Mouse (Mus musculus) forebrain, embryonic 14.5 days (tissue): ENCODE data around the gene Vmn2r58. TPM values are rescaled to one million over a fixed set of nuclear protein-coding genes. Genes with fewer than 3 reads are reported as not detected.
"Not testable (repeated sequence)": the region's sequence is repeated elsewhere in the genome, so short reads cannot be mapped to it uniquely, and the experiment has no call there.

Experiments used
- ATAC-seq: fragments of 200-750 bp; cut with Nextera tagmentation; 2 replicates; pipeline ENCODE4 v1.8.0; 2017; ENCODE audit warnings: mild to moderate bottlenecking, moderate library complexity
- DNase-seq: peaks from one replicate; pipeline ENCODE4 v3.0.0-alpha.2; 2015; ENCODE audit warnings: low spot score
- H3K27ac ChIP-seq: fragments of 300-500 bp; sonication (generic); 2 replicates; pipeline ENCODE4 v1.5.1; 2014; ENCODE audit warnings: low read depth, mild to moderate bottlenecking, control low read depth, low read length, moderate library complexity
- H3K27me3 ChIP-seq: fragments of 300-500 bp; sonication (generic); replicated peaks from 2 replicates; pipeline ENCODE4 v1.6.1; 2014; ENCODE audit warnings: low read length, control low read depth, mixed read lengths; ENCODE audit not compliant: control insufficient read depth, insufficient read depth
- H3K36me3 ChIP-seq: fragments of 300-500 bp; sonication (generic); 2 replicates; pipeline ENCODE4 v1.6.1; 2014; ENCODE audit warnings: low read length, control low read depth; ENCODE audit not compliant: control insufficient read depth, insufficient read depth
- H3K4me1 ChIP-seq: fragments of 300-500 bp; sonication (generic); 2 replicates; pipeline ENCODE4 v1.6.1; 2014; ENCODE audit warnings: antibody characterized with exemption, low read length, control low read depth; ENCODE audit not compliant: control insufficient read depth, insufficient read depth
- H3K4me2 ChIP-seq: fragments of 300-500 bp; sonication (generic); 2 replicates; pipeline ENCODE4 v1.6.1; 2014; ENCODE audit warnings: mild to moderate bottlenecking, control low read depth, low read length
- H3K4me3 ChIP-seq: fragments of 300-500 bp; sonication (generic); 2 replicates; pipeline ENCODE4 v1.5.1; 2014; ENCODE audit warnings: low read depth, low read length, control low read depth
- H3K9ac ChIP-seq: fragments of 300-500 bp; sonication (generic); 2 replicates; pipeline ENCODE4 v1.6.1; 2014; ENCODE audit warnings: mild to moderate bottlenecking, low read length, control low read depth, moderate library complexity
- H3K9me3 ChIP-seq: fragments of 300-500 bp; sonication (generic); replicated peaks from 2 replicates; pipeline ENCODE4 v1.6.1; 2016; ENCODE audit warnings: low read length, control low read depth, mixed read lengths; ENCODE audit not compliant: control insufficient read depth
- WGBS: fragments of 180-500 bp; shearing (Covaris S2); extraction: QIAGEN DNeasy Blood & Tissue Kit; methylation state at CpG from one replicate; pipeline ENCODE4 v1.1.7; 2014; 5-methylcytosine and 5-hydroxymethylcytosine counted together
- polyA plus RNA-seq: library from polyadenylated mRNA; unstranded; fragments of >200 nt; fragmentation: Nextera tagmentation; extraction: Ambion mirVana; gene quantifications from 2 replicates; pipeline ENCODE4 v1.2.1, GENCODE M21; 2014

Vmn2r58 gene
- not detected in 2 replicates for polyA plus RNA-seq

DNA sequence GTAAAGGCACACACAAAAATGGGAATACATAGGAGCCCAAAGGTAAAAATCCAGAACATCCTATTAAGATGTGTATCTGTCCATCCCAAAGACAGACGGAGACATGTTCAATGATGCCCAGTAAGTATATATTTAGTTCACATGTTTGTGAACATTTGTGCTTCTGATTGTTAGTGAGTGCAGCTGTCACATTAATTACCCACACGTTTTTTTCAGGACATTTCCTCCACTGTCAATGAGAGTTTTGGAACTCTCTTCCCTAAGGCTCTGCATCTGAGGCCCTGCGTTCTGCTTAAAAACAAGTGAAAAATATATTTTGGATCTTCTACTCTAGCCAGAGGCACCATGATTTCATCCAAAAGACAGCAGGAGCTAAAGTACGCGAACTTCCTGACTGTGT, at the start of gene Vmn2r58:
Gene Vmn2r58 (minus strand): TSS at position 101 of the 400 bp plus-strand sequence.
- H3K4me3 ChIP-seq, H3K27me3 ChIP-seq, H3K4me2 ChIP-seq, H3K9me3 ChIP-seq, DNase-seq, H3K4me1 ChIP-seq, H3K27ac ChIP-seq, H3K36me3 ChIP-seq, ATAC-seq, H3K9ac ChIP-seq: not testable (repeated sequence)
- 75% methylated on average over 5 of the region's 5 CpGs for WGBS

Other genes starting within 250 kb of the Vmn2r58 start
- gene Zfp788, start 239.5 kb downstream of the Vmn2r58 start, polyA plus RNA-seq: 27.9 and 30.2 TPM in 2 replicates
- gene Vmn2r59, start 186.3 kb upstream of the Vmn2r58 start, polyA plus RNA-seq: not detected in 2 replicates
- not detected in 2 replicates for gene Vmn2r60, start 235.1 kb upstream of the Vmn2r58 start, polyA plus RNA-seq